Comparison of ENCODE assay signal across 12 mouse cellular contexts in genomic region chr11:62631138-62631537, GRCm38 (mm10). TPM values are rescaled to one million over a fixed set of nuclear protein-coding genes. Genes with fewer than 3 reads are reported as not detected.
A peak's percentile ranks its signal among the peaks of the same experiment; 100 is the strongest.
DNase-seq lines count a peak whose midpoint lies in the region; ATAC-seq and TF ChIP-seq lines count a peak whose summit lies in the region.
"Had no signal": no experiment of that assay in that cellular context is flagged by ENCODE, and none has a peak within 500 bp of the region (broad histone marks: within the 10 kb centered on the region; RNA-seq: fewer than 3 reads in every experiment).

No protein-coding gene starts in this region.

- no peaks in the 10 kb centered on the region for H3K27me3 ChIP-seq in hindbrain, embryonic 12.5 days
- H3K27me3 ChIP-seq in hindbrain, postnatal 0 days (ENCODE audit: insufficient read depth, low read length) = no peaks in the 10 kb centered on the region
- H3K27me3 ChIP-seq in forebrain, embryonic 15.5 days = no peaks in the 10 kb centered on the region
- H3K27me3 ChIP-seq in midbrain, embryonic 16.5 days (ENCODE audit: control insufficient read depth, insufficient read depth, low read depth, low read length) = no peaks in the 10 kb centered on the region
- H3K27me3 ChIP-seq in lung, postnatal 0 days (replicated peaks; ENCODE audit: insufficient read depth, low read length) = no peaks in the 10 kb centered on the region

- no peaks in the 10 kb centered on the region for H3K36me3 ChIP-seq in hindbrain, embryonic 12.5 days
- no peaks in the 10 kb centered on the region for H3K36me3 ChIP-seq in hindbrain, postnatal 0 days (ENCODE audit: insufficient read depth, low read length)
- H3K36me3 ChIP-seq in forebrain, embryonic 15.5 days = no peaks in the 10 kb centered on the region
- H3K36me3 ChIP-seq in midbrain, embryonic 16.5 days (ENCODE audit: control insufficient read depth, insufficient read depth, low read length) = no peaks in the 10 kb centered on the region
- no peaks in the 10 kb centered on the region for H3K36me3 ChIP-seq in lung, postnatal 0 days (ENCODE audit: insufficient read depth, low read length)

- H3K4me1 ChIP-seq in hindbrain, embryonic 12.5 days = peaks cover 48% of the 10 kb centered on the region
- H3K4me1 ChIP-seq in hindbrain, postnatal 0 days (ENCODE audit: insufficient read depth, low read length) = peaks cover 20% of the 10 kb centered on the region
- H3K4me1 ChIP-seq in forebrain, embryonic 15.5 days = peaks cover 33% of the 10 kb centered on the region
- H3K4me1 ChIP-seq in midbrain, embryonic 16.5 days (ENCODE audit: control insufficient read depth, insufficient read depth, low read length) = peaks cover 22% of the 10 kb centered on the region
- H3K4me1 ChIP-seq in lung, postnatal 0 days (ENCODE audit: insufficient read depth, low read depth, low read length) = peaks cover 12% of the 10 kb centered on the region; the same call in 1 of the 2 replicates

- no peak overlapping the region for H3K4me2 ChIP-seq in hindbrain, embryonic 12.5 days (replicated peaks)
- H3K4me2 ChIP-seq in hindbrain, postnatal 0 days (ENCODE audit: low read depth, low read length) = no peak overlapping the region
- H3K4me2 ChIP-seq in forebrain, embryonic 15.5 days (replicated peaks) = no peak overlapping the region
- no peak overlapping the region for H3K4me2 ChIP-seq in midbrain, embryonic 16.5 days (ENCODE audit: low read length)
- no peak overlapping the region for H3K4me2 ChIP-seq in lung, postnatal 0 days (replicated peaks; ENCODE audit: low read depth, low read length)

- no peak for TF ChIP-seq EP300 in lung, postnatal 0 days (IDR thresholded peaks at IDR 0.05)

- no peak for DNase-seq in hindbrain, postnatal 0 days (ENCODE audit: low spot score)
- peak; percentile 43 for DNase-seq in embryo, embryonic 10.5 days (ENCODE audit: low spot score)
- no peak for DNase-seq in cerebellum, postnatal 4 days (ENCODE audit: low spot score in 2 of 2)
- no peak for DNase-seq in lung, postnatal 0 days (ENCODE audit: low spot score)
- no peak for DNase-seq in frontal cortex, postnatal 25 days (ENCODE audit: low spot score in 2 of 2)
- DNase-seq: heart, adult 2 months; lung, adult 18-20 months had no signal

- no peak for ATAC-seq in hindbrain, embryonic 12.5 days (ENCODE audit: low FRiP score)
- ATAC-seq in hindbrain, postnatal 0 days = no peak
- ATAC-seq in forebrain, embryonic 15.5 days (replicated peaks) = 0 out of 2 replicates have a peak, but pooled peaks have one; percentile 26
- ATAC-seq in midbrain, embryonic 16.5 days = no peak
- no peak for ATAC-seq in lung, postnatal 0 days

- H3K27ac ChIP-seq in hindbrain, embryonic 12.5 days = peak overlapping the region; percentile 94
- no peak overlapping the region for H3K27ac ChIP-seq in hindbrain, postnatal 0 days
- H3K27ac ChIP-seq in forebrain, embryonic 15.5 days (replicated peaks) = no peak overlapping the region
- peak overlapping the region; percentile 69; the same call in 1 of the 2 replicates for H3K27ac ChIP-seq in midbrain, embryonic 16.5 days (ENCODE audit: low read length)
- no peak overlapping the region for H3K27ac ChIP-seq in lung, postnatal 0 days (ENCODE audit: low read length)
- H3K27ac ChIP-seq: heart, adult 2 months; layer of hippocampus, adult 2 months; stomach, postnatal 0 days had no signal

- no peak for TF ChIP-seq CTCF in hindbrain, postnatal 0 days (IDR thresholded peaks at IDR 0.05; ENCODE audit: low read depth)
- no peak for TF ChIP-seq CTCF in lung, postnatal 0 days (IDR thresholded peaks at IDR 0.05)

- no peaks in the 10 kb centered on the region for H3K9me3 ChIP-seq in hindbrain, embryonic 12.5 days (replicated peaks)
- H3K9me3 ChIP-seq in hindbrain, postnatal 0 days (ENCODE audit: low read length) = no peaks in the 10 kb centered on the region
- H3K9me3 ChIP-seq in forebrain, embryonic 15.5 days = no peaks in the 10 kb centered on the region
- H3K9me3 ChIP-seq in midbrain, embryonic 16.5 days (replicated peaks; ENCODE audit: control insufficient read depth, low read length, poor library complexity, severe bottlenecking) = no peaks in the 10 kb centered on the region
- no peaks in the 10 kb centered on the region for H3K9me3 ChIP-seq in lung, postnatal 0 days (ENCODE audit: low read length)

- WGBS in hindbrain, embryonic 12.5 days = 32% methylated on average over 4 of the region's 4 CpGs
- 35% methylated on average over 4 of the region's 4 CpGs for WGBS in hindbrain, postnatal 0 days
- WGBS in forebrain, embryonic 15.5 days = 22% methylated on average over 4 of the region's 4 CpGs
- WGBS in midbrain, embryonic 16.5 days = 29% methylated on average over 4 of the region's 4 CpGs
- WGBS in lung, postnatal 0 days = 57% methylated on average over 4 of the region's 4 CpGs

- H3K4me3 ChIP-seq in hindbrain, embryonic 12.5 days = no peak overlapping the region
- H3K4me3 ChIP-seq in hindbrain, postnatal 0 days (ENCODE audit: low read length) = no peak overlapping the region
- no peak overlapping the region for H3K4me3 ChIP-seq in forebrain, embryonic 15.5 days
- no peak overlapping the region for H3K4me3 ChIP-seq in midbrain, embryonic 16.5 days (ENCODE audit: low read depth, low read length)
- H3K4me3 ChIP-seq in lung, postnatal 0 days (ENCODE audit: low read depth, low read length) = no peak overlapping the region
- H3K4me3 ChIP-seq: heart, adult 2 months; layer of hippocampus, adult 2 months had no signal

- no peak overlapping the region for H3K9ac ChIP-seq in hindbrain, embryonic 12.5 days
- no peak overlapping the region for H3K9ac ChIP-seq in hindbrain, postnatal 0 days (replicated peaks; ENCODE audit: low read length)
- H3K9ac ChIP-seq in forebrain, embryonic 15.5 days (replicated peaks) = no peak overlapping the region
- H3K9ac ChIP-seq in midbrain, embryonic 16.5 days (ENCODE audit: low read depth, low read length) = no peak overlapping the region
- no peak overlapping the region for H3K9ac ChIP-seq in lung, postnatal 0 days (replicated peaks; ENCODE audit: low read depth)

RNA-seq across cellular contexts. Expression of gene Lrrc75a, which starts 17.2 kb away (rescaled TPM):
- 18.0 and 19.1 TPM in 2 replicates for polyA plus RNA-seq in hindbrain, embryonic 12.5 days (2016; fragmentation: Nextera tagmentation; extraction: Ambion mirVana)
- 26.0 and 29.7 TPM in 2 replicates for total RNA-seq in hindbrain, postnatal 0 days (2014; rRNA removed)
- polyA plus RNA-seq in hindbrain, postnatal 0 days (2015; fragmentation: Nextera tagmentation; extraction: Ambion mirVana) = 6.4 and 6.9 TPM in 2 replicates
- polyA plus RNA-seq in forebrain, embryonic 15.5 days (2015; fragmentation: Nextera tagmentation; extraction: Ambion mirVana) = 11.1 and 11.3 TPM in 2 replicates
- polyA plus RNA-seq in midbrain, embryonic 16.5 days (2015; fragmentation: Nextera tagmentation; extraction: Ambion mirVana) = 10.0 and 10.2 TPM in 2 replicates
- 15.0 and 18.2 TPM in 2 replicates for polyA plus RNA-seq in lung, postnatal 0 days (2015; fragmentation: Nextera tagmentation; extraction: Ambion mirVana)

RNA-seq across cellular contexts. Expression of gene Mmgt2, which starts 17.3 kb away (rescaled TPM):
- 34.5 and 38.7 TPM in 2 replicates for polyA plus RNA-seq in hindbrain, embryonic 12.5 days (2016; fragmentation: Nextera tagmentation; extraction: Ambion mirVana)
- 15.6 and 43.9 TPM in 2 replicates for total RNA-seq in hindbrain, postnatal 0 days (2014; rRNA removed)
- 22.6 and 28.1 TPM in 2 replicates for polyA plus RNA-seq in hindbrain, postnatal 0 days (2015; fragmentation: Nextera tagmentation; extraction: Ambion mirVana)
- 26.2 and 30.7 TPM in 2 replicates for polyA plus RNA-seq in forebrain, embryonic 15.5 days (2015; fragmentation: Nextera tagmentation; extraction: Ambion mirVana)
- 20.4 and 20.6 TPM in 2 replicates for polyA plus RNA-seq in midbrain, embryonic 16.5 days (2015; fragmentation: Nextera tagmentation; extraction: Ambion mirVana)
- polyA plus RNA-seq in lung, postnatal 0 days (2015; fragmentation: Nextera tagmentation; extraction: Ambion mirVana) = 22.3 and 27.9 TPM in 2 replicates

RNA-seq across cellular contexts. Expression of gene Trpv2, which starts 56.9 kb away (rescaled TPM):
- 10.8 and 14.3 TPM in 2 replicates for polyA plus RNA-seq in hindbrain, embryonic 12.5 days (2016; fragmentation: Nextera tagmentation; extraction: Ambion mirVana)
- total RNA-seq in hindbrain, postnatal 0 days (2014; rRNA removed) = 46.2 and 51.0 TPM in 2 replicates
- 24.4 and 24.9 TPM in 2 replicates for polyA plus RNA-seq in hindbrain, postnatal 0 days (2015; fragmentation: Nextera tagmentation; extraction: Ambion mirVana)
- 17.1 and 19.8 TPM in 2 replicates for polyA plus RNA-seq in forebrain, embryonic 15.5 days (2015; fragmentation: Nextera tagmentation; extraction: Ambion mirVana)
- polyA plus RNA-seq in midbrain, embryonic 16.5 days (2015; fragmentation: Nextera tagmentation; extraction: Ambion mirVana) = 43.5 and 43.7 TPM in 2 replicates
- polyA plus RNA-seq in lung, postnatal 0 days (2015; fragmentation: Nextera tagmentation; extraction: Ambion mirVana) = 6.1 and 6.2 TPM in 2 replicates

Comparison
In these comparisons a context has a peak if more than half of its experiments do, and no peak if none do; other contexts are left out.
1. H3K27ac ChIP-seq: peak in hindbrain, embryonic 12.5 days (single experiment) and midbrain, embryonic 16.5 days (single experiment); none in hindbrain, postnatal 0 days (single experiment), forebrain, embryonic 15.5 days (single experiment) and lung, postnatal 0 days (single experiment).